ENCODE assay signal across 8 mouse cellular contexts in genomic region chr17:46029554-46030207, GRCm38 (mm10). TPM values are rescaled to one million over a fixed set of nuclear protein-coding genes. Genes with fewer than 3 reads are reported as not detected.
A peak's percentile ranks its signal among the peaks of the same experiment; 100 is the strongest.
DNase-seq lines count a peak whose midpoint lies in the region; ATAC-seq and TF ChIP-seq lines count a peak whose summit lies in the region.

No protein-coding gene starts in this region.

- H3K27me3 ChIP-seq in lung, embryonic 14.5 days (ENCODE audit: insufficient read depth, low read length): no peaks in the 10 kb centered on the region
- H3K27me3 ChIP-seq in intestine, postnatal 0 days (replicated peaks; ENCODE audit: control insufficient read depth, insufficient read depth, low read length): no peaks in the 10 kb centered on the region
- no peaks in the 10 kb centered on the region for H3K27me3 ChIP-seq in midbrain, embryonic 15.5 days (replicated peaks)

- H3K36me3 ChIP-seq in lung, embryonic 14.5 days (ENCODE audit: insufficient read depth): peaks cover 21% of the 10 kb centered on the region
- H3K36me3 ChIP-seq in intestine, postnatal 0 days (ENCODE audit: control insufficient read depth, insufficient read depth): peaks cover 20% of the 10 kb centered on the region
- no peaks in the 10 kb centered on the region for H3K36me3 ChIP-seq in midbrain, embryonic 15.5 days (replicated peaks)

- peak overlapping the region; percentile 98 for H3K4me2 ChIP-seq in lung, embryonic 14.5 days
- peak overlapping the region; percentile 83 for H3K4me2 ChIP-seq in intestine, postnatal 0 days (replicated peaks; ENCODE audit: low read depth)
- H3K4me2 ChIP-seq in midbrain, embryonic 15.5 days: peak overlapping the region; percentile 92

- peaks cover 22% of the 10 kb centered on the region for H3K4me1 ChIP-seq in lung, embryonic 14.5 days (ENCODE audit: insufficient read depth)
- H3K4me1 ChIP-seq in embryonic fibroblast, embryonic 13.5 days (ENCODE audit: control insufficient read depth, insufficient read depth, low read length): peaks cover 3% of the 10 kb centered on the region; the same call in 1 of the 2 replicates
- peaks cover 5% of the 10 kb centered on the region for H3K4me1 ChIP-seq in intestine, postnatal 0 days (replicated peaks; ENCODE audit: control insufficient read depth, insufficient read depth, low read length)
- H3K4me1 ChIP-seq in midbrain, embryonic 15.5 days: peaks cover 53% of the 10 kb centered on the region

- 7% methylated on average over 7 of the region's 7 CpGs for WGBS in lung, embryonic 14.5 days
- 8% methylated on average over 7 of the region's 7 CpGs for WGBS in intestine, postnatal 0 days
- 10% methylated on average over 7 of the region's 7 CpGs for WGBS in midbrain, embryonic 15.5 days

- H3K4me3 ChIP-seq in lung, embryonic 14.5 days (ENCODE audit: low read depth, low read length): peak overlapping the region; percentile 96
- H3K4me3 ChIP-seq in embryonic fibroblast, embryonic 13.5 days (ENCODE audit: insufficient read depth, low read length): peak overlapping the region; percentile 88
- peak overlapping the region; percentile 94 for H3K4me3 ChIP-seq in intestine, postnatal 0 days (ENCODE audit: low read depth, low read length)
- peak overlapping the region; percentile 71 for H3K4me3 ChIP-seq in midbrain, embryonic 15.5 days

- H3K9ac ChIP-seq in lung, embryonic 14.5 days: peak overlapping the region; percentile 99
- H3K9ac ChIP-seq in intestine, postnatal 0 days (ENCODE audit: low read depth, low read length): peak overlapping the region; percentile 99
- H3K9ac ChIP-seq in midbrain, embryonic 15.5 days: peak overlapping the region; percentile 73

- peak overlapping the region; percentile 99 for H3K27ac ChIP-seq in lung, embryonic 14.5 days (ENCODE audit: low read depth)
- peak overlapping the region; percentile 82 for H3K27ac ChIP-seq in embryonic fibroblast, embryonic 13.5 days (ENCODE audit: insufficient read depth, low read length)
- peak overlapping the region; percentile 96 for H3K27ac ChIP-seq in intestine, postnatal 0 days (ENCODE audit: low read depth, low read length)
- peak overlapping the region; percentile 85; the same call in 1 of the 2 replicates for H3K27ac ChIP-seq in midbrain, embryonic 15.5 days

- H3K9me3 ChIP-seq in lung, embryonic 14.5 days (ENCODE audit: low read depth, low read length): no peaks in the 10 kb centered on the region
- H3K9me3 ChIP-seq in intestine, postnatal 0 days (ENCODE audit: control insufficient read depth): no peaks in the 10 kb centered on the region
- no peaks in the 10 kb centered on the region for H3K9me3 ChIP-seq in midbrain, embryonic 15.5 days

- no peak for DNase-seq in lung, embryonic 14.5 days
- DNase-seq in lung, postnatal 25 days (ENCODE audit: low spot score): no peak
- no peak for DNase-seq in left cerebral cortex, adult 18-20 months (ENCODE audit: low spot score in 2 of 2)
- no peak for DNase-seq in right cerebral cortex, postnatal 14 days

- TF ChIP-seq CTCF in lung, embryonic 14.5 days (IDR thresholded peaks at IDR 0.05; ENCODE audit: low read depth): no peak
- TF ChIP-seq CTCF in embryonic fibroblast, embryonic 13.5 days (IDR thresholded peaks at IDR 0.05; ENCODE audit: borderline replicate concordance, insufficient read depth, low read length): no peak
- TF ChIP-seq CTCF in intestine, postnatal 0 days (IDR thresholded peaks at IDR 0.05; ENCODE audit: low read depth): no peak

- ATAC-seq in lung, embryonic 14.5 days (ENCODE audit: insufficient read depth): no peak
- no peak for ATAC-seq in intestine, postnatal 0 days
- ATAC-seq in midbrain, embryonic 15.5 days (replicated peaks): no peak
- ATAC-seq in monocyte, adult 5-6 weeks (replicated peaks; ENCODE audit: insufficient number of reproducible peaks, low FRiP score, low TSS enrichment, poor library complexity, severe bottlenecking): no peak

- 0 out of 2 replicates have a peak, but pooled peaks have one; percentile 23 for TF ChIP-seq POLR2A in embryonic fibroblast, embryonic 13.5 days (IDR thresholded peaks at IDR 0.05; ENCODE audit: low read depth, low read length)

RNA-seq across cellular contexts. Expression of gene Vegfa, which starts 2.5 kb away (rescaled TPM):
- polyA plus RNA-seq in lung, embryonic 14.5 days (2014; fragmentation: Nextera tagmentation; extraction: Ambion mirVana): 6.6 and 7.7 TPM in 2 replicates
- 140 and 154 TPM in 2 replicates for polyA plus RNA-seq in embryonic fibroblast, embryonic 13.5 days (2011; ENCODE audit: insufficient read length, low read depth, missing spikeins)
- 5.9 and 8.2 TPM in 2 replicates for polyA plus RNA-seq in intestine, postnatal 0 days (2015; fragmentation: Nextera tagmentation; extraction: Ambion mirVana)
- polyA plus RNA-seq in midbrain, embryonic 15.5 days (2015; fragmentation: Nextera tagmentation; extraction: Ambion mirVana): 4.0 and 5.4 TPM in 2 replicates
- total RNA-seq in left cerebral cortex, adult 18-20 months (2021): 10 to 100 TPM; 61.1 to 88.1 TPM
- total RNA-seq in monocyte, adult 5-6 weeks (2017): 16.5 to 56.6 TPM (median 24.3 TPM) in 3 replicates

Comparison
In these comparisons a context has a peak if more than half of its experiments do, and no peak if none do; other contexts are left out.
1. RNA of gene Vegfa, which starts 2.5 kb away (polyA plus RNA-seq): 140 to 154 TPM in embryonic fibroblast, embryonic 13.5 days; 6.6 to 7.7 TPM in lung, embryonic 14.5 days, 5.9 to 8.2 TPM in intestine, postnatal 0 days and 4.0 to 5.4 TPM in midbrain, embryonic 15.5 days; every median in the first group is over 10 times any median in the second.
2. Peak in every context shown above with its lines, with median percentiles within 50 percentile points of each other: H3K27ac ChIP-seq, H3K4me2 ChIP-seq, H3K4me3 ChIP-seq and H3K9ac ChIP-seq.